Mouse (Mus musculus) liver, adult 2 months (tissue): ENCODE measurements around the gene Syt13.

ENCODE experiments used
- CTCF ChIP-seq: fragments of 200-500 bp; IDR thresholded peaks from 2 replicates; pipeline ENCODE4 v1.5.1; 2011; ENCODE audit warnings: low read depth, low read length, control low read depth
- POLR2A ChIP-seq: fragments of 200-500 bp; IDR thresholded peaks from 2 replicates; pipeline ENCODE4 v1.6.1; 2011; ENCODE audit warnings: low read length, control low read depth; ENCODE audit not compliant: insufficient read depth; ENCODE audit errors: extremely low read depth

DNA sequence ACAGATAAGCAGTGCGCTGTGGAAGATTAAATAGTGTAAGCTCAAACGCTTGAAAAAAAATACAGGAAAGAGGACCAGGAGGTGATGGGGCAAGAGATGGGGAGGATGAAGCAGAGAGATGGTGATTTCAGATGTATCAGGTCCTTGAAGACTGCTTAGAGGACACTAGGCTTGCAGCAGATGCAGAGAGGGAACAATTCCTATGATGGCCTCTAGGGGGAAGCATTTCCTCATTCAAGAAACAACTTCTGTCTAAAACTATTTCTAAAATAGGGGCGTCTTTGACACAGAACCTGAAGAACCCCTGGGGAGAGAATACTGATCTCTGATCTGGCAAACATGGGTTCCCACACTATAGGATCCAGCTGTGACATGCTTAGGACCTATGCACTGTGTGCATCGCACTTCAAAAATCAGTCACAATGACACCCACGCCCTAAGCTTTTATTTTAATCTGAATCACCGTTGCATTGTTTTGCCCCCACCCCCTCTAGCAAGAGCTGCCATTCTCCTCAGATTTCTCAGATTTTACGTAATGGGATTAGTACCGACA is 10.5 kb upstream of the Syt13 start:
- TF ChIP-seq CTCF = peak; percentile 49
- TF ChIP-seq POLR2A = no peak
